Mouse (Mus musculus) activated CD4-positive, CD25-positive, alpha-beta regulatory T cell, adult 4 months (primary cell): ENCODE measurements around the gene Plekhm1. TPM values are rescaled to one million over a fixed set of nuclear protein-coding genes. Genes with fewer than 3 reads are reported as not detected.

Experiments
- ATAC-seq: one replicate; pipeline ENCODE4 v1.8.0; 2017
- polyA plus RNA-seq, 2 experiments: library from polyadenylated mRNA; unstranded; fragments of 100-300 nt; shearing (Covaris generic); gene quantifications; one replicate each; pipeline ENCODE4 v1.2.1; 2017

Plekhm1 gene
- polyA plus RNA-seq, 2 experiments from 2014 or later = 7.0 to 9.3 TPM

GRCm38 (mm10) chr11:103360661-103361081 is 51.8 kb downstream of the Plekhm1 start:
- peak; percentile 4 for ATAC-seq

- peak; percentile 60 for ATAC-seq
These were observed 52.4 kb downstream of the Plekhm1 start for GRCm38 (mm10) chr11:103359841-103360641.

GRCm38 (mm10) chr11:103359122-103359521 is 53.4 kb downstream of the Plekhm1 start:
- peak; percentile 51 for ATAC-seq

DNA sequence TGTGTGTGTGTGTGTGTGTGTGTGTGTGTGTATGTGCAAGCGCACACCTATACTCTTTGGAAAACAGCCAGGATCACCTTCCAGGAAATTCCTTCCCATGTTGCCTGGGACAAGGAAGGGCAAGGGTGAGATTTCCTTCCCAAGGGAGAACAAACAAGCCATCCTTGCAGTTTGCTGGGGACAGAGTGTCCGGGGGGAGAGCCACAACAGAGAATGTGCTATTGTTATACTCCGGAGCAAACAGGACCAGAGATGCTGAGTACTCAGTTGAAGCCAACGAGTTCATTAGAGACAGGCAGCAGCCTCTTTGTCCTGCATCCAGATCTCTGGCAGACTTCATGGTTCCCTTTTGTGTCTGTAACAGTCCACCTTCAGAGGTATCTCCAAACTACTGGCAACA is 54.2 kb downstream of the Plekhm1 start:
- ATAC-seq = no peak

GRCm38 (mm10) chr11:103357710-103358109 is 54.8 kb downstream of the Plekhm1 start:
- no peak for ATAC-seq

DNA sequence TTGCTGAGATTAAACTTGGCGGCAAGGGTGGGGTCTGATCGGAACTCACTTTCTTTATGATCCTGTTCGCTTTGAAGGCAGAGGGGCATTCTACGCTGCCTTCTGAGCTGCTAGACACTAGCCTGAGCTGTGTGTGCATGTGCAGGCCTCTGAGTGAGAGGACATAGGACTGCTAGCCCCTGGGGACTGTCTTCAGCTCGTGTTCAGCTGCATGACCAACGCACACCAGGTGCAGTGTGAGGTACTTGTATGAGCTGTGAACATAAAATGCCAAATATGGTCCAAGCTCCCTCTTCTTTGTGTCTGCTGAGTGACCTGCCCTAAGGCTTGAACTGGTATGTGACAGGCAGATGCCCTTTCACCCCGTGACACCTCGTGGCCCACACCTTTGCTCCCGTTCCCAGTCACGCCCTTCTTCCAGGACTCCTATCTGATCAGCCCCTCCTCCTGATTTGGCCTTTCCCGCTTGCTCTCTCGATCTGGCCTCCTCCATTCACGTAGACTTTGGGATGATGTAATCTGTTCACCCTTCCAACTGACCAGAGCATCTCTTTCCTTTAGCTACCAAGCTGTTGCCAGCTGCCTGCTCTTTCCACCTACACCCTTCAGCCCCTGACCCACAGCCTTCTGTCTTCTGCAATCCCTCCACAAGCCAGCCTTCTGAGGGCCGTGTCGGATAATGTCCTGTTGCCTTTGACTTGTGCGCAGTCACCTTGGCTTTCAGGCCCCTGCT is 55.4 kb downstream of the Plekhm1 start:
- no peak for ATAC-seq

DNA sequence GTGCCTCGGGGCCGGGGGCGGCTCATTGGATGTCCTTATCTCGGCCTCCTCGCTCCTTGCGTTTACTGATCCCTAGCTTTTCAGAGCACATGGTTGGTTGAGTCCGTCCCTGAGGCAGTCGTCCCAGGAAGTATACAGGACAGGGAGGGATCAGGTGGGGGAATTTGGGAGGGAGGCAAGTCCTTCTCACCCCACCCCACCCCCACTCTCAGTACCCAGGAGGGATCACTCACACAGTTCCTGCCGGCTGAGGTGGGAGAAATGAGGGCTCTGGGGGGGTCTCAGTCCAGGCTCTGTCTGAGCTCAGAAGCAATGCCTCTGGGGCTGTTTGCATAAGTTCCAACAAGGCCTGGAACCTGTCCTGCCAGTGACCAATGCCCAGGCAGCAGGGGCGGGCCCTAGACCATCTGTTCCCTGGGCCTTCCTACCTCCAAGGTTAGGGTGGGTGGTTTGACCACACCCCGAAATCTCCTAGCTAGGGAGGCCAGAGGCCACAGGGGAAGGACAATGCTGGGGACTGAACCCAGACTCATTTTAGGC is 56.4 kb downstream of the Plekhm1 start:
- no peak for ATAC-seq

DNA sequence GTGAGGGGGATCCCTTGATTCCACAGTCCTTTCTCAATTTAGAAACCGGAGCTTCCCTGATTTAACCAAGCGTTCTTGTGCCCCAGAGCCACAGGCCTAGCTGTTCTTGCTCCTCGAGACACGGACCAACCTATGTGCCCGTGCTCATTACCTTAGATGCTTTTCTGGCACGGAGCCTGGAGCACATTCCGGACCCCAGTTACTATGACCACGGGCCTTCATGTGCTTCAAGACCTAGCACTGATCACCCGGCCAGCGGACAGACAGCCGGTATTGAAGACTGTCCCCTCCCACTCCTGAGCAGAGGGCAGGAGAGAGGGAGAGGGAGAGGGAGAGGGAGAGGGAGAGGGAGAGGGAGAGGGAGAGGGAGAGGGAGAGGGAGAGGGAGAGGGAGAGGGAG is 57.2 kb downstream of the Plekhm1 start:
- ATAC-seq = no peak

- no peak for ATAC-seq
These were observed 58.5 kb downstream of the Plekhm1 start for GRCm38 (mm10) chr11:103354033-103354432.

- ATAC-seq = no peak
These were observed 60.2 kb downstream of the Plekhm1 start for GRCm38 (mm10) chr11:103352239-103352814.

GRCm38 (mm10) chr11:103350711-103351315 is 61.7 kb downstream of the Plekhm1 start:
- no peak for ATAC-seq

DNA sequence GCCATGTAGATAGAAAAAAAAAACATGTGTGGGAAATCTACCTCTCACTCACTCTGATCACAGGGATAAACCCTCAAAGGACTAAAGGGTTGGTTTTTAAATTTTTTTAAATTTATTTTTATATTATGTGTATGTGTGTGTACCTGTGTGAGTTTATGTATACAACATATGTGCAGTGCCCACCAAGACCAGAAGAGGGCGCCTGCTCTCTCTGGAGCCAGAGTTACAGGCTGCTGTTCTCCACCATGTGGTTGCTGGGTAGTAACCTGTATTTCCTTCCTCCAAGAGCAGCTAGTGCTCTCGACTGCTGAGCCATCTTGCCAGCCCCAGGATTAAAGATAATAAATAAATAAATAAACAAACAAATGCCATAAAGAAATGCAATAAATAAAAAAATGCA is 62.8 kb downstream of the Plekhm1 start:
- no peak for ATAC-seq

DNA sequence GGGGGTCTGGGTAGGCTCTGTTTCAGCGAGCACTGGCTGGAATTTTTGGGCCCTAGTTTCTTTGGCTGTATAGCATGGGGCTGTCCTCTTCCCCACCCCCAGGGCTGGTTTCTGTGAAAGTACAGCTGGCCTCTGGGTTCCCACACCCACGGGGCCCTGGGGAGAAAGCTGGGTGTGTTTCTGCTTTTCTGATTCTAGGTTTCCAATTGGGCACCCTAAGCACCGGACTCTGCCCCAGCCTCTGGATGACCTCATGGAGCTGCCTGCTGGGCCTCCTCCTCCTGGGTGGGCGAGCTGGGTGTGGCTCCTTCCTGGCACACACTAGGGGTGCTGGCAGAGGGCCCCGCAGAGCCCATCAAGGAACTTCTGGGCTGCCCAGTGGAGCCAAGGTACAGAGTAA is 65.8 kb downstream of the Plekhm1 start:
- no peak for ATAC-seq

DNA sequence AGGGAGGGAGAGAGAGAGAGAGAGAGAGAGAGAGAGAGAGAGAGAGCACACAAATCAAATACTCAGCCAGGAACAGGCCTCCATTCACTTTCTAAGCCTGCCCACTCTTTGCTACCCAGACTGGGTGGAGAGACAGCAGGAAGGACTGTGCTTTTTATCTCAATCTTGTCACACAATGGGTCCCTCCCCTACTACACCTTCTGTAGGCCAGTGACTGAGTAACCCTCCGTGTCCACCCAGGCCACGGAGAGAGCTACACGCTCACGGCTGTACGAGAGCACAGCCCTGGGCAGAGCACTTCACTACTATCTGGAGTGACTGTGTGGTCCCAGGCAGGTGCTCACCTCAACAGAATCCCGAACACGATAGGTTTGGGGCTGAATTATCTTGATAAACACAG is 66.3 kb downstream of the Plekhm1 start:
- no peak for ATAC-seq

- ATAC-seq = no peak
These were observed 66.9 kb downstream of the Plekhm1 start for GRCm38 (mm10) chr11:103345408-103346091.

DNA sequence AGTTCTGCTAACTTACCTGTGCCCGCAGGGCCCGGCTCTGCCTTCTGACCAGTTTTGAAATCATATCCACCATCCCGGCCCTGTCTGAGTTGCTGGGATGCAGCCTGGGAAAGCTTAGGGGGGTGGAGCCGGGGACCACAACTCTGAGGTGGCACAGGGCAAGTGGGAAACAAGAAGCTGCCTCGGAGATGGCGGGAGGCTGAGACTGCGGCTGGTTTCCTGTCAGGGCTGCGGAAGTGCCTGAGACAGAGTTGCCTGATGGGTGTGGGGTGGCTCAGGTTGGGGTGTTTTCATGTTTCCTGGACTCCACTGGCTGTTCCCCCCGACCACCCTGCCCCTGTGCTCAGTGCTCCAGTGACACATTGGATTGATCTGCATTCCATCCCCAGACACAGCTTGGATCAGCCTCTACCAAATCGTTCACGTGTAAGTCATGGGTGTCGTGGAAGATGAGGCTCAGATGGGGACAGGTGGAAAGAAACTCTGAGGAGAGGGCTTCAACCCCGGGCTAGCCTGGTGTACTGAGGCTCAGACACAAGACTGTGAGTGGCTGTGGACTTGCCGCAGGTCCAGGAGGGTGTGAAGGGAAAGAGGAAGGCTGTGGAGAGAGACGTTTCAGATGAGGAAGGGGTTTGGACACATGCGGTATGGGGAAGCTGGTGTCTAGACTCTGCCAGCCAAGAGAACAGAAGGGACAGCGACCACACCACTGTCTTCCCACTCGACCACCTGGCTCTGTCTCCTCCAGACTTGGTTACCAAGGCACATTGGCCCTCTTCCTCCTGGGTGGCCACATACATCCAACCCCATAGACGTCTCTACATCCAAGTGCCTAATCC is 67.8 kb downstream of the Plekhm1 start:
- peak; percentile 84 for ATAC-seq

DNA sequence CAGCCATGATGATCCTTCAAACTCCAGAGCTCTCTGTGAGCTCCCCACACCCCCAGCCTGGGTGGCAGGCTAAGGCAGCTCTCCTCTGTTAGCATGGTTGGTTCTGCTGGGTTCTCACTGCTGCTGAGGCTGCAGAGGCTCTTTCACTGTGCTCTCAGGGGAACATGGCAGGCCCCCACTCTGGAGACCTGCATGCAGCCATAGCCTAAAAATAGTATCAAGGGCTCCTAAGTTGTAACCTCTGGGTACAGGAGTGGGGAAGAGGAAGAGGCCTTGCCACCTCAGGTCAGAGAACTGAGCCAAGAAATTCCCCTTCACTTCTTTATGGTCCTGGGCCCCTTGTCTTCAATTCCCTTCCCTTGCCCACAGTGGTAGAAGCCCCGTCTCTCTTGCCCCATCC is 68.6 kb downstream of the Plekhm1 start:
- no peak for ATAC-seq

- no peak for ATAC-seq
These were observed 69.4 kb downstream of the Plekhm1 start for GRCm38 (mm10) chr11:103343063-103343462.

GRCm38 (mm10) chr11:103340677-103341076 is 71.8 kb downstream of the Plekhm1 start:
- ATAC-seq = no peak

- ATAC-seq = no peak
These were observed 72.4 kb downstream of the Plekhm1 start for GRCm38 (mm10) chr11:103340130-103340529.

DNA sequence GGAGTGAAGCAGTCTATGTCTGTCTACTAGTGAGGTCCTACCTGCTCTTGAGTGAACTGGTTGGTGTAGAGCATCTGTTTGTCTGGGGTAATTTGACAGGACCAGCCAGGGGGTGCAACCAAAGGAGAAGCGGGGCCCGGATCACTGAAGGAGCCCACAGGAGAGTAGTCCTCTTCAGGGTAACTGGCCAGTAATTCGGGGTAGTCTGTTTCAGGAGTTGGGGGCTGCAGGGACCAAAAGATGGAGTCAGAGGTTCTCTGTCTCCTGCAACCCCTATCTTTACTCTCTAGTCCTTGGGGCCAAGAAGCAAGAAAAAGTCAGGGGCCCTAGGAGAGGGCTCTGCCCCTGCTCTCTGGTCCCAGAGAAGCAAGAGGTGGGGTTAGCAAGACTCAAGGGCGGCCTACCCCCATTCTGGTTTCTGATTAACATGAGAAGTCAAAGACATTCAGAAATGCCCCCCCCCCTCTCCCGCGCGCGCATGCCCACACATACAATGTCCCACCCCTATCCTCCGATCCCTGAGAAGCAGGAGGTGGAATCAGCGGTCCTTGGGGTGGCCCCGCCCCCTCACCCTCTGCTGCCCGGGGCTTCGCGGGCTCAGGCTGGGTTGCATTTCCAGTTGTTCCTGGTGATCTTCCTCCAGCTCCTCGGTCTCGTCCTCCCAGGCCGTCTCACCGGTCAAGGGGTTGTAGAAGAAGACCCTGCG is 72.9 kb downstream of the Plekhm1 start:
- no peak for ATAC-seq
